Mouse (Mus musculus): ENCODE results near the gene Chmp2b.

Gene Chmp2b

DNA sequence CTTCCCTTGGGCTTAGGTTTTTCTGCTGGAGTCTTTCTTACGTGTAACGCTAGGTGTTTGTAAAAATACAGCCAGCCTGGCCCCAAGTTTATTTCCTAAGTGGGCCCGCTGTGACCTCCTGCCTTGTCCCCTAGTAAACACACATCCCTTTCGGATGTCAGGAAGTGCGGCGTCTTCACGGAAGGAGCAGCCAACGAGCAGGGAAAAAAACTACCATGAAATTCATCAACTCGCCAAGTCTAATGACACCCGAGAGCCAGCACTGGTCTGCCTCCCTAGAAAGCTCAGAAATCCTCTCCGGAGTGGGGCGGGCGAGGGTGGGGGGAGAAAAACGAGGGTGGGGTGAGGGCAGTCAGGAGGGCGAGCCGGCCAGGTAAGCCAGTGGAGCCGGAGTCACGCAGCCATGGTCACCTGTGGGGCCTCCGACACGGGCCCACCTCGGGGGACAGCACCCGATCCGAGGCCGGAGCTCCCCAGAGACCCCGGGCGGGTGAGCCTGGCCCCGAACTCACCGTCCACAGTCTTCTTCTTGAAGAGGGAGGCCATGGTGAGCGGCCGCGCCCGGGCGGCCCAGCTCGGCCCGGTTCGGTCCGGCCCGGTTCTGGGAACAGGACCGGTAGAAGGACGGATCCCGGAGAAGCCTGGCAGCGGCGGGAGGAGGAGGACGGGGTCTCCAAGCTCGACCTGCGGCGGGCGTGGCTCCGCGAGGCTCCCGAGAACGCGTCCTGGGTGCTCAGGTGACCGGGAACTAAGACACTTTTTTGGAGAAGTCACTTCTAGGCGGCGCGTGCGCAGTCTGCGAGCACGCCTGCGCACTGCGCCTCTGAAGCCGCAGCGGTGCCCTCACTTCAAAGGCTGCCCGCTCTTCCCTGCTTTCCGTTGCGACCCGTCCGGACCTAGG is at the start of gene Chmp2b:
Gene Chmp2b (minus strand): TSS at position 764 of the 901 bp plus-strand sequence.
- peak; percentile 92 for DNase-seq

DNA sequence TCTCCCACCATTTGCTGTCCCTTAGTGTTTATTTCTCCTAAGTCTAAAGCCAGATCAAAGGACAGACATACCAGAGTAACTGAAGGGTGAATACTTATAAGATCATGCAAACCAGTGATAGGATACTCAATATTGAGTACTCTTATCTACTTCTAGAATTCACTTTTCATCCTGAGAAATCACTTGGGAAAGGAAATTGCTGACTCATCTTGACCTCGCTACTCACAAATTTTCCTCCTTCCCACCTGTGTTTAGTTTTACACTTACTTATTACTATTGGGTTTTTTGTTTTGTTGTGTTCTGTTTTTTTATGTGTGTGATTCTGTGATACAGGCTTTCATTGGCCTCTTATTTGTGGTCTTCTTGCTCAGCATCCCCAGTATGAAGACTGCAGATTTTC is 49.2 kb upstream of the Chmp2b start:
- no peak for DNase-seq

DNA sequence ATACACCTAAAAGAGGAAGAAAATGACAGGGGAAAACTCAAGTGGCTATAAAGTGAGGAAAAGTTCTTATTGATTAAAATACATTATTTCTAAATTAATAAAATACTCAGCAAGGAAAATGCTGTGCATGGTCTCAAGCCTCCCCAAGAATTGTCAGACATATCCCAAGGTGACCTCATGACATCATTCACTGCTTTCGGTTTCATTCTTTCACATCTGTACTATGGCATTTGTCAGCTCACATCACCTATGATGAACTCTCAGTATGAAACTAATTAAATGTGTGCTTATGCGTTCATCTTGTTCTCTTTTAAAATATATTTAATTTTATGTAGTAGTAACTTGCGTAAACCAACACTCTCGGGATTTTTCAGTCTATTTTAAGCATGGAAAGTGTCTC is 38.3 kb upstream of the Chmp2b start:
- no peak for DNase-seq

GRCm38 (mm10) chr16:65586111-65586865 is 23.8 kb upstream of the Chmp2b start:
- DNase-seq = no peak

- DNase-seq = no peak
Observed at GRCm38 (mm10) chr16:65585699-65586098, 23.2 kb upstream of the Chmp2b start.

- DNase-seq = no peak
Observed at GRCm38 (mm10) chr16:65577298-65578029, 14.9 kb upstream of the Chmp2b start.

GRCm38 (mm10) chr16:65568853-65569252 is 6.3 kb upstream of the Chmp2b start:
- no peak for DNase-seq

GRCm38 (mm10) chr16:65564951-65565350 is 2.4 kb upstream of the Chmp2b start:
- no peak for DNase-seq

DNA sequence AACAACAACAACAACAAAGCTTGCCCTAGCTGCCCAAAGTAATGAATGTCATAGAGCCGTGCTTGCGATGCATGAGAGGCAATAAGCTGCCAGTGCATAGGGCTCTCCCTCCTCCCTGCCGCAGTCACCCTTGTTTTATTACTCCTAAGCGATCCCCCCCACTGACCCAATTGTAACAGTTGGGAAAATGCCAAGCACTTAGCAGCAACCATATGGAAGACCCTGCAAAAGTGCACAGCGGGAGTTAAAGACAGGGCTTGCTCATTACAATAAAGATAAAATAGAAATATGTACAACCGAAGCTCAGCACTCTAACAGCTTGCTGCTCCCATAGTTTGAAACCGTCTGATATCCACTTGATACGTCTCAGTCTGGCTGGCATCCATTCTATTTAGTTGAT is 1.8 kb upstream of the Chmp2b start:
- no peak for DNase-seq

DNA sequence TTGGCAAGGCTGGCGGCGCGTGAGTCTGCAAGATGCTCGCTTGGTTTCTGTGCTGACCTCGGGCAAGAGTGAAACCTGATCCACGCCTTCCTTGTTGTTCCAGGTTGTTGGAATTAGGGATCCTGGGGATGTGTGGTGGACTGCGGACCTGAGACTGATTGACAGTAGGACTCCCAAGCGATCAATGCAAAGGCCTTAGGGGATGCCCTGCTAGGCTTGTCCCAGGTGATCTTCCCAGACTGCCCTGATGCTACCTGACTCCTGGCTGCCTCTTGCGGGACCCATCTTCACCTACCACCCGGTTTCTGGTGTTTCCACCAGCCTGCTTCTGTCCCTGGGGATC is 309 bp upstream of the Chmp2b start:
- no peak for DNase-seq

DNA sequence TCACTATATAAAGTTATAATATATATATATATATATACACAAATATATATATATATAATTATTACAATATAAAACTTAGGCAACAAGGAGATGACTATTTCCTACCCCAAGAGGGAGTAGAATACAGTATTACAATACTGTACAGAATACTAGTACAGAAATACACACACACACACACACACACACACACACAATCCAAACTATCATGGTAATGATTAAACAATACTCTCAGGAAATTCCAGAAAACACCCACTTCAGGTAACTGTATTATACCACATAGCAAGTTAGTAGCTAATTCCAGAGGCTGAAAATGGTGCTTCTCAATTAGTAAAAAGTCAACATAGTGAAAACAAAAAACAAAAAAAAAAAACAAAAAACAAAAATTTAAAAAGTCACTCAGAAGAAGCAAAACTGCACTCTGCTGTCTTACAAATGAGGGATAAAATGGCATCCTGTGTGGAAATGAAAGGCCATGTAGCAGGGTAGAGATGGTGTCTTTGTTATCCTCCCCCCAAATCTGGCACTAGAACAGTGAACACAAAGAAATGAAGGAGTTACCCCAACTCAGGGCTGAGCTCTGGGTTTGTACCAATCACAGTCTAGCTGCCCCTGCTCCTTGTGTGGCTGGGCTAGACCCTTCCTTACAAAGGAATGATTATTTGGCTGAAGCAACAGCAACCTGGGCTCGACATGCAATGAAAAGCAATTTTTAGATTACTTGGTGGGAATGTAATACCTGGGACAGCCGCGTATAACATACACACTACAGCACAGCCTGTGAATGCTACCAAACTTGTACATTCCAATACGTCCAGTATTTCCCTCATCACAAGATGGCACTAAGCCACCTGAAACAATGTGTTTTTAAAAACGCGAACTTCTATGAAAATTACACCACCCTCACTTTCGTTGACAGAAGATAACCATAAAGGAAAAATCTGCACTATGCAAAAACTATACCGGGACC is 1.2 kb downstream of the Chmp2b start:
- peak; percentile 38 for DNase-seq

DNA sequence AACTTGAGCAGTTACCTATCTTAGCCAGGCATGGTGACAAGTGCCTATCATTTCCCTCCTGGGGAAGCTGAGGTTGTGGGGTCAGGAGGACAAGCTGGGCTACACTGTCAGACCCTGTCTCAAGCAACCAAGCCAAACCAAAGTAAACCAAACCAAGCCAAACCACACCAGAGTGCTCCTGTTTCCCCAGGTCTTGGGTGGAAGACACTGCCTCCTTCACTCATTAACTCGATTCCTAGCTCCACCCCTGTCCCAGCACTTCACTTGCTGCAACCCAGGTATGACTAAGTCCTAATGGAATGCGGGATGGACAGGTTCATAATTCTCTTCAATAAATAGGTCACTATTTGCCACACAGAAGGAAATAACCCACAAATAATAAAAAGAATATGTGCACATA is 2.9 kb downstream of the Chmp2b start:
- DNase-seq = peak; percentile 34

DNA sequence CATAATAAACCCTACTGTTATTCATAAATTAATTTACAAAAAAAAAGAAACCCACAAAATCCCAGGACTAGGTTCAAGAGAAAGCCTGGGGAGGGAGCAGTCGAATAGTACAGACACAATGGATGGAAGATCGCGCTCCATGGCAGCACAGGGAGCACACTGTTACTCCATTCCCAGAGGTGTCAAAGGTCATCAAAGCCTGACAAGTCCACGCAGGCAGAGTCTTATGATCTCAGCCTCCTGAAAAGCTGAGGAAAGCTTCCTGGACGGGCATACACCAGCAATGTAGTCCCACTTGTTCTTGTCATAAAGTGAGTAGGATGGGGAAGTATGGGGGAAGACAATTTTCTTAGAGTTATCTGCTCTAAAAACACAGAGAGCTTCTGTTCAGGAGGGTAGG is 5.2 kb downstream of the Chmp2b start:
- no peak for DNase-seq

DNA sequence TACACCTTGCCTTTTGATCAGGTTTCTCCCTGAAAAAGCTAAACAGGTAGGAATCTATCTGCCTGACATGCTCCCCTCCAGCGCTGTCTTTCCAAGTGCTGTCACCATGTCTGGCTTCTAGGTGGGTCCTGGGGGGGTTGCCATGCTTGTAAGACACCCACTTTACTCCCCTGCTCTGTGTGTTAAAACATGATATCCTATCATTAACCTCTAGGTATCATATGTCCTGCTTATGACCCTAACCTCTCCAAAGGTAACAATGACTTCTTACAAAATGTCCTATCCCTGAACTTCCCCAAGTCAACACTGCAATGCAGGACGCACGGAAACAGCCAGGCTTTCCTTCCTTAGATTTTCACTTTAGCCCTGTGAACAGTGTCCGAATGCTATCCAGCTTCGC is 8.3 kb downstream of the Chmp2b start:
- DNase-seq = peak; percentile 21

- DNase-seq = no peak
Observed at GRCm38 (mm10) chr16:65550814-65551213, 11.7 kb downstream of the Chmp2b start.

GRCm38 (mm10) chr16:65548960-65549359 is 13.6 kb downstream of the Chmp2b start:
- no peak for DNase-seq

- no peak for DNase-seq
Observed at GRCm38 (mm10) chr16:65543676-65544293, 18.7 kb downstream of the Chmp2b start.

GRCm38 (mm10) chr16:65533315-65533999 is 29.1 kb downstream of the Chmp2b start:
- DNase-seq = peak; percentile 34

- DNase-seq = no peak
Observed at GRCm38 (mm10) chr16:65531663-65532062, 30.9 kb downstream of the Chmp2b start.

DNA sequence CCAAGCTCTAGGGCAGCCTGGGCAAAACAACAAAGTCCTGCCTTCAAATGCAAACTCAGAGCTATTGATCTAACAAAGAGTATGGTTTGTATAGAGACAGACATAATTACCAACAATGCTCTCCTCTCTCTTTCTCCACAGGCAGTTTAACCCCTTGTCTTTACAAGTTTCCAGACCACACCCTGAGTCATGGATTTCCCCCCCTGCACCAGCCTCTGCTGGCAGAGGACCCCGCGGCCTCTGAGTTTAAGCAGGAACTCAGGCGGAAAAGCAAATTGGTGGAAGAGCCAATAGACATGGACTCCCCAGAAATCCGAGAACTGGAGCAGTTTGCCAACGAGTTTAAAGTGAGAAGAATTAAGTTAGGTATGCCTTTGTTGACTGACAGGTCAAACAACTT is 32.9 kb downstream of the Chmp2b start:
- DNase-seq = no peak

DNA sequence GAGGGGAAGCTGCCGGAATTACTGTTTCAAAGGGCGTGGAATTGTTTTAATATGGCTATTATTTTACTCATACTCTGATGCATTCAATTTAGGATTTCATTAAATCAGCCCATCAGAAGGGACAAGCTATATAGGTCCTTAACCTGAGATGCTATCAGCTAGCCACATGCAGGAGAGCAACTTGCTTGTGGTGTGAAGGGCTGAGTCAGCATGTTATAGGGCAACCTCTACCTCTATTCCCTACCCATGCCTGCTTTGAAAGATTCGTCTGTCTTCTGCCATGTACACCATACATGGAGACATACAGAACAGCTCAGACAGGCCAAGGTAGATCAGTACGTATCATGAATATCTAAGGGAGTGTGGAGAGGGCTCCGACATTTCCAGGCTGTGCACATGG is 35.8 kb downstream of the Chmp2b start:
- no peak for DNase-seq

Data from kidney, postnatal 14 days (tissue).